Mouse (Mus musculus): ENCODE data around the gene Kcns3. TPM values are rescaled to one million over a fixed set of nuclear protein-coding genes. Genes with fewer than 3 reads are reported as not detected.

Kcns3 gene
- polyA plus RNA-seq (2012; ENCODE audit: insufficient read depth, insufficient read length, low replicate concordance, missing spikeins): not detected in 2 replicates

DNA sequence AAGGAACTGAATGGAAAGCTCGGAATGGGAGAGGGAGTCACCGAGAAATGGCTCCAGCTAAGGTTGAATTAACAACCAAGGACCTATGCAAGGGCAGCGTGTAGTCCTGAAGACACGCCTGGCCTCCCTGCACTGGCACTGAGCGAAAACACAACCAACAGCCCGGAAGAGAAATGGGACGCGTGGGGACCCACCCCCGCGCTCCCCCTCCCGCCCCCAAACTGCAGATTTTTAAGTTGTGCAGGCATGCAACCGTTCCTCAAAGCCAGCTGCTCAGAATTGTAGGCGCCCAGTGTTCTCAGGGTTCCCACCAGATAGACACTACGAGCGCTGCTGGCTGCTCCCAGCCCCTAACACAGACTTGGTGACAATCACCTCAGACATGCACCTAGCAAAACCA, at the start of gene Kcns3:
TSS of gene Kcns3 (minus strand) at position 42 of the 400 bp plus-strand sequence.
- TF ChIP-seq CTCF (IDR thresholded peaks at IDR 0.05; ENCODE audit: insufficient read depth, low read depth, low read length) (no peak), POLR2A (IDR thresholded peaks at IDR 0.05; ENCODE audit: insufficient read depth, low read depth, low read length) (no peak)
- no peak within 1 kb of the TSS for H3K27ac ChIP-seq (ENCODE audit: insufficient read depth, low read depth, low read length)
- H3K4me3 ChIP-seq (ENCODE audit: insufficient read depth, low read depth, low read length): peak within 1 kb of the TSS; percentile 50
- H3K4me1 ChIP-seq (ENCODE audit: control insufficient read depth, insufficient read depth, low read length): peaks cover 17% of the 10 kb centered on the region
- WGBS: 34% methylated on average over 15 of the region's 15 CpGs

DNA sequence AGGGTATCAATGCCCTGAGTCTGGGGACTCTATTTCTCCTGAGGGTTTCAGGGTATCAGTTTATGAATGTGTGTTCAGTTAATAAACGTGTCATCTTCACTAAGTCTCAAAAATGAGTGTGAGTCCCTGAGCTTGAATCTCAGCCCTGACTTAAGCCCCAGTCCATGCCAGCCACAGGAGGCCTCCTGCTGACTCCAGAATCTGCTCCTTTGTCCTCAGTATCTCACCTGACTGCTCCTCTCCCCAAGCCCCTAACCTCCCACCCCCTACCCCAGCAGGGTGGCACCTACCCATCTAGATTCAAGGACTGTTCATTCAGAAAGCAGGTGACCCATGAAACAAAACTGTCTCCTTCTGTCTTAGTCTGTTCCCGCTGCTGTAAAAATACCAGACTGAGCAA, 47.7 kb upstream of the Kcns3 start:
- Histone ChIP-seq H3K27ac (ENCODE audit: insufficient read depth, low read depth, low read length) (no peak overlapping the region), H3K4me3 (ENCODE audit: insufficient read depth, low read depth, low read length) (no peak overlapping the region), H3K4me1 (ENCODE audit: control insufficient read depth, insufficient read depth, low read length) (peaks cover 4% of the 10 kb centered on the region)
- TF ChIP-seq POLR2A (IDR thresholded peaks at IDR 0.05; ENCODE audit: insufficient read depth, low read depth, low read length) (no peak), CTCF (IDR thresholded peaks at IDR 0.05; ENCODE audit: insufficient read depth, low read depth, low read length) (no peak)
- whole genome bisulfite sequencing: 65% methylated on average over 2 of the region's 2 CpGs

GRCm38 (mm10) chr12:11198026-11198425, 47.2 kb upstream of the Kcns3 start:
- WGBS: 43% methylated on average over 4 of the region's 4 CpGs
- Histone ChIP-seq H3K4me1 (ENCODE audit: control insufficient read depth, insufficient read depth, low read length) (peaks cover 4% of the 10 kb centered on the region), H3K4me3 (ENCODE audit: insufficient read depth, low read depth, low read length) (no peak overlapping the region), H3K27ac (ENCODE audit: insufficient read depth, low read depth, low read length) (no peak overlapping the region)
- TF ChIP-seq POLR2A (IDR thresholded peaks at IDR 0.05; ENCODE audit: insufficient read depth, low read depth, low read length) (no peak), CTCF (IDR thresholded peaks at IDR 0.05; ENCODE audit: insufficient read depth, low read depth, low read length) (no peak)

GRCm38 (mm10) chr12:11196830-11197229, 46.0 kb upstream of the Kcns3 start:
- H3K4me3 ChIP-seq (ENCODE audit: insufficient read depth, low read depth, low read length): no peak overlapping the region
- H3K4me1 ChIP-seq (ENCODE audit: control insufficient read depth, insufficient read depth, low read length): peaks cover 4% of the 10 kb centered on the region
- WGBS: 73% methylated on average over 5 of the region's 5 CpGs
- no peak overlapping the region for H3K27ac ChIP-seq (ENCODE audit: insufficient read depth, low read depth, low read length)
- TF ChIP-seq POLR2A (IDR thresholded peaks at IDR 0.05; ENCODE audit: insufficient read depth, low read depth, low read length): no peak
- TF ChIP-seq CTCF (IDR thresholded peaks at IDR 0.05; ENCODE audit: insufficient read depth, low read depth, low read length): no peak

GRCm38 (mm10) chr12:11196142-11196597, 45.3 kb upstream of the Kcns3 start:
- H3K27ac ChIP-seq (ENCODE audit: insufficient read depth, low read depth, low read length): no peak overlapping the region
- peaks cover 4% of the 10 kb centered on the region for H3K4me1 ChIP-seq (ENCODE audit: control insufficient read depth, insufficient read depth, low read length)
- H3K4me3 ChIP-seq (ENCODE audit: insufficient read depth, low read depth, low read length): peak overlapping the region; percentile 1; the same call in 1 of the 2 replicates
- WGBS: 11% methylated on average over 16 of the region's 19 CpGs
- peak; percentile 82 for TF ChIP-seq CTCF (IDR thresholded peaks at IDR 0.05; ENCODE audit: insufficient read depth, low read depth, low read length)
- TF ChIP-seq POLR2A (IDR thresholded peaks at IDR 0.05; ENCODE audit: insufficient read depth, low read depth, low read length): no peak

DNA sequence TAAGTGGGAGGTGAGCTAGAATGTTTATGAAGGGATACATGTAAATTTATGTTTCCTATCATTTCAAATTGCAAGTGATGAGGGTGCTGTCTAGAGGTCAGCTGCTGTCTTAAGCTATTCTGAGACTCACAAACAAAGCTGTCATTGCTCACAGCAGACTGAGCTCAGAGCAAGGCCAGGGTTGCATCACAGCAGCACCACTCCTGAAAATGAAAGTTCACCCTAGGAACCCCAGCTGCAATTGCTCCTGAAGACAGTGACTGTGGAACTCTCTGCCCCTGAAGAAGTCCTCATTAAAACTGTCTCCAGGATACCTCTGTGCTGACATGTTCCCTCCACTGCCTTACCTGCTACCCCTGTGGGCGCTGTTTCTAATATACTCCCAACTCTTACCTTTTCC, 44.2 kb upstream of the Kcns3 start:
- no peak for TF ChIP-seq POLR2A (IDR thresholded peaks at IDR 0.05; ENCODE audit: insufficient read depth, low read depth, low read length)
- TF ChIP-seq CTCF (IDR thresholded peaks at IDR 0.05; ENCODE audit: insufficient read depth, low read depth, low read length): no peak
- 100% methylated on average over 1 of the region's 1 CpGs for WGBS
- H3K4me3 ChIP-seq (ENCODE audit: insufficient read depth, low read depth, low read length): no peak overlapping the region
- no peak overlapping the region for H3K27ac ChIP-seq (ENCODE audit: insufficient read depth, low read depth, low read length)
- H3K4me1 ChIP-seq (ENCODE audit: control insufficient read depth, insufficient read depth, low read length): peaks cover 4% of the 10 kb centered on the region

DNA sequence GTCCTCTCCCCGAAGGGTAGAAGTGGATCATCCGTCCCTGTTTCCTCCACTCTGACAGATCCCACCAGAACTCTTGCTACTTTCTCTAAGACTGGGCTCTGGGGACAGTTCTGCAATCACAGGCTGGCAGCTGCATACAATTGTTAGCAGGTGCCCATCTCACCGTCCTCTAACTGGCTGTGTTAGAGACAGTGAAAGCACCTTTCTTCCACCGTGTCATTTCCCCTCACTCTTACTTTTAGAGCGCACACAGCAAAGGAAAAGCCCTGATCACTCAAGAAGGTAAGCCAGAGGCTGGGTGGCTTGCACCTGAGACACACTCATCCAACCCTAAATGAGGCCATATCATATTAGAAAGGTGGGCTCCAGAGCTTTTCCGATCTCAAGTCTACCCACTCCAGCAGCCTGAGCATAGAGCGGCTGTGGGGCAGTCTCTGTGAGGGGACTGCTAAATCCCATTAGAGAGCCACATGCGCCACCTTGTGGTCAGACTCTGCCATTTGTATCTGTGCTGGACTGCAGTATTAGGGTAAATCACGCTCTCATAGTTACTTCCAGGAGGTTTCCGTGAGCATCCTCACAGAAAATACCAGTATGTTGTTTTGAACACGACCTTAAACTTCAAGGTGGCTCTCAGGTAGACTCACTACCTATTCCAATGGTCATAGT, 27.8 kb upstream of the Kcns3 start:
- Histone ChIP-seq H3K4me1 (ENCODE audit: control insufficient read depth, insufficient read depth, low read length) (no peaks in the 10 kb centered on the region), H3K4me3 (ENCODE audit: insufficient read depth, low read depth, low read length) (no peak overlapping the region), H3K27ac (ENCODE audit: insufficient read depth, low read depth, low read length) (no peak overlapping the region)
- no peak for TF ChIP-seq POLR2A (IDR thresholded peaks at IDR 0.05; ENCODE audit: insufficient read depth, low read depth, low read length)
- peak; percentile 55 for TF ChIP-seq CTCF (IDR thresholded peaks at IDR 0.05; ENCODE audit: insufficient read depth, low read depth, low read length)
- 23% methylated on average over 11 of the region's 11 CpGs for WGBS

- H3K4me1 ChIP-seq (ENCODE audit: control insufficient read depth, insufficient read depth, low read length): no peaks in the 10 kb centered on the region
- no peak overlapping the region for H3K4me3 ChIP-seq (ENCODE audit: insufficient read depth, low read depth, low read length)
- H3K27ac ChIP-seq (ENCODE audit: insufficient read depth, low read depth, low read length): no peak overlapping the region
- TF ChIP-seq POLR2A (IDR thresholded peaks at IDR 0.05; ENCODE audit: insufficient read depth, low read depth, low read length) (no peak), CTCF (IDR thresholded peaks at IDR 0.05; ENCODE audit: insufficient read depth, low read depth, low read length) (no peak)
- WGBS: 63% methylated on average over 5 of the region's 5 CpGs
These were observed 26.8 kb upstream of the Kcns3 start for GRCm38 (mm10) chr12:11177408-11178394.

DNA sequence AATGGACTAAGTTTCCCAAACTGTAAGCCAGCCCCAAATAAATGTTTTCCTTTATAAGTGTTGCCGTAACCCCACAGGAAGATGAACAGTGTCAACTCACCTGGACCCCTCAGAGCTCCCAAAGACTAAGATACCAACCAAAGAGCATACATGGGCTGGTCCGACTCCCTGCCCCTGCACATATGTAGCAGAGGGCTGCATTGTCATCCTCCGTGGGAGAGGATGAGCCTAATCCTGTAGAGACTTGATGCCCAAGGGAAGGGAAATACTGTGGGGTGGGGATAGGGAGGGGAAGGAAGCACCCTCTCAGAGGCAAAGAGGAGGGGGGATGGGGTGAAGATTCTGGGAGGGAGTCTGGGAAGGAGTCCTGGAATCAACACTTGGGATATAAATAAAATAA, 7.8 kb upstream of the Kcns3 start:
- TF ChIP-seq CTCF (IDR thresholded peaks at IDR 0.05; ENCODE audit: insufficient read depth, low read depth, low read length): no peak
- TF ChIP-seq POLR2A (IDR thresholded peaks at IDR 0.05; ENCODE audit: insufficient read depth, low read depth, low read length): no peak
- WGBS: 90% methylated on average over 3 of the region's 3 CpGs
- Histone ChIP-seq H3K27ac (ENCODE audit: insufficient read depth, low read depth, low read length) (no peak overlapping the region), H3K4me3 (ENCODE audit: insufficient read depth, low read depth, low read length) (no peak overlapping the region), H3K4me1 (ENCODE audit: control insufficient read depth, insufficient read depth, low read length) (no peaks in the 10 kb centered on the region)
